Mouse (Mus musculus) lung, embryonic 14.5 days (tissue): Measurements from ENCODE around the gene Plscr3. TPM values are rescaled to one million over a fixed set of nuclear protein-coding genes. Genes with fewer than 3 reads are reported as not detected.
"Not testable (repeated sequence)": the region's sequence is repeated elsewhere in the genome, so short reads cannot be mapped to it uniquely, and the experiment has no call there.

Experiments
- ATAC-seq: fragments of 200-750 bp; cut with Nextera tagmentation; 2 replicates; pipeline ENCODE4 v1.8.0; 2017; ENCODE audit warnings: mild to moderate bottlenecking, moderate TSS enrichment, moderate library complexity; ENCODE audit not compliant: insufficient read depth
- DNase-seq: peaks from one replicate; pipeline ENCODE4 v3.0.0-alpha.2; 2015
- H3K27ac ChIP-seq: fragments of 300-500 bp; sonication (generic); 2 replicates; pipeline ENCODE4 v1.5.1; 2014; ENCODE audit warnings: low read depth, mild to moderate bottlenecking, moderate library complexity
- H3K27me3 ChIP-seq: fragments of 300-500 bp; sonication (generic); 2 replicates; pipeline ENCODE4 v1.6.1; 2014; ENCODE audit warnings: low read length, control low read depth; ENCODE audit not compliant: insufficient read depth
- H3K36me3 ChIP-seq: fragments of 300-500 bp; sonication (generic); 2 replicates; pipeline ENCODE4 v1.6.1; 2014; ENCODE audit warnings: control low read depth; ENCODE audit not compliant: insufficient read depth
- H3K4me1 ChIP-seq: fragments of 300-500 bp; sonication (generic); 2 replicates; pipeline ENCODE4 v1.6.1; 2014; ENCODE audit warnings: antibody characterized with exemption, control low read depth; ENCODE audit not compliant: insufficient read depth
- H3K4me2 ChIP-seq: fragments of 300-500 bp; sonication (generic); 2 replicates; pipeline ENCODE4 v1.6.1; 2014; ENCODE audit warnings: mild to moderate bottlenecking
- H3K4me3 ChIP-seq: fragments of 300-500 bp; sonication (generic); 2 replicates; pipeline ENCODE4 v1.5.1; 2014; ENCODE audit warnings: low read depth, low read length
- H3K9ac ChIP-seq: fragments of 300-500 bp; sonication (generic); 2 replicates; pipeline ENCODE4 v1.6.1; 2014
- H3K9me3 ChIP-seq: fragments of 300-500 bp; sonication (generic); 2 replicates; pipeline ENCODE4 v1.6.1; 2016; ENCODE audit warnings: low read depth, low read length, control low read depth
- CTCF ChIP-seq: IDR thresholded peaks from 2 replicates; pipeline ENCODE4 v1.5.1; 2016; ENCODE audit warnings: antibody characterized with exemption, low read depth
- WGBS: fragments of 180-500 bp; shearing (Covaris S2); extraction: QIAGEN DNeasy Blood & Tissue Kit; methylation state at CpG from one replicate; pipeline ENCODE4 v1.1.7; 2014; 5-methylcytosine and 5-hydroxymethylcytosine counted together
- polyA plus RNA-seq: library from polyadenylated mRNA; unstranded; fragments of >200 nt; fragmentation: Nextera tagmentation; extraction: Ambion mirVana; gene quantifications from 2 replicates; pipeline ENCODE4 v1.2.1, GENCODE M21; 2014

Gene Plscr3
- polyA plus RNA-seq, 1 experiment from 2014 or later = 115 TPM

GRCm38 (mm10) chr11:69849128-69849527 lies 3.0 kb downstream of the Plscr3 start:
- DNase-seq = no peak
- H3K4me1 ChIP-seq = 0 out of 2 replicates have a peak, but pooled peaks cover 5% of the 10 kb centered on the region
- no peak overlapping the region for H3K4me2 ChIP-seq
- no peak for ATAC-seq
- H3K4me3 ChIP-seq = no peak overlapping the region
- H3K9ac ChIP-seq = no peak overlapping the region
- H3K36me3 ChIP-seq = peaks cover 52% of the 10 kb centered on the region
- WGBS = 78% methylated on average over 9 of the region's 9 CpGs
- no peak for TF ChIP-seq CTCF
- no peaks in the 10 kb centered on the region for H3K9me3 ChIP-seq
- no peaks in the 10 kb centered on the region for H3K27me3 ChIP-seq
- no peak overlapping the region for H3K27ac ChIP-seq

GRCm38 (mm10) chr11:69849884-69850283 lies 3.7 kb downstream of the Plscr3 start:
- no peak overlapping the region for H3K9ac ChIP-seq
- WGBS = 89% methylated on average over 15 of the region's 15 CpGs
- TF ChIP-seq CTCF = no peak
- H3K36me3 ChIP-seq = peaks cover 52% of the 10 kb centered on the region
- H3K4me3 ChIP-seq = no peak overlapping the region
- no peak for ATAC-seq
- no peak for DNase-seq
- H3K4me1 ChIP-seq = 0 out of 2 replicates have a peak, but pooled peaks cover 5% of the 10 kb centered on the region
- H3K9me3 ChIP-seq = no peaks in the 10 kb centered on the region
- no peaks in the 10 kb centered on the region for H3K27me3 ChIP-seq
- no peak overlapping the region for H3K27ac ChIP-seq
- H3K4me2 ChIP-seq = no peak overlapping the region

- Histone ChIP-seq H3K9me3 (no peaks in the 10 kb centered on the region), H3K4me2 (no peak overlapping the region), H3K27me3 (no peaks in the 10 kb centered on the region), H3K27ac (no peak overlapping the region), H3K9ac (no peak overlapping the region; the same call in 1 of the 2 replicates), H3K4me1 (0 out of 2 replicates have a peak, but pooled peaks cover under 1% of the 10 kb centered on the region), H3K4me3 (no peak overlapping the region), H3K36me3 (peaks cover 54% of the 10 kb centered on the region)
- ATAC-seq = no peak
- WGBS = 70% methylated on average over 8 of the region's 8 CpGs
- no peak for DNase-seq
- TF ChIP-seq CTCF = no peak
Measured at GRCm38 (mm10) chr11:69850754-69851153, 4.6 kb downstream of the Plscr3 start.

GRCm38 (mm10) chr11:69853994-69854393 lies 7.8 kb downstream of the Plscr3 start:
- Histone ChIP-seq H3K27ac (no peak overlapping the region; the same call in 1 of the 2 replicates), H3K9me3 (no peaks in the 10 kb centered on the region), H3K9ac (no peak overlapping the region), H3K36me3 (peaks cover 43% of the 10 kb centered on the region), H3K4me3 (no peak overlapping the region), H3K27me3 (peaks cover 8% of the 10 kb centered on the region), H3K4me1 (no peaks in the 10 kb centered on the region), H3K4me2 (no peak overlapping the region)
- no peak for TF ChIP-seq CTCF
- WGBS = 55% methylated on average over 7 of the region's 7 CpGs
- ATAC-seq (peak; percentile 41; the same call in 1 of the 2 replicates), DNase-seq (no peak)

- Histone ChIP-seq H3K36me3 (peaks cover 36% of the 10 kb centered on the region), H3K9ac (no peak overlapping the region), H3K4me1 (no peaks in the 10 kb centered on the region), H3K27me3 (peaks cover 12% of the 10 kb centered on the region), H3K4me2 (no peak overlapping the region), H3K9me3 (no peaks in the 10 kb centered on the region), H3K4me3 (no peak overlapping the region), H3K27ac (no peak overlapping the region)
- WGBS = 76% methylated on average over 10 of the region's 10 CpGs
- ATAC-seq (no peak), DNase-seq (no peak)
- TF ChIP-seq CTCF = no peak
Measured at GRCm38 (mm10) chr11:69854680-69855079, 8.5 kb downstream of the Plscr3 start.

- Histone ChIP-seq H3K27ac (no peak overlapping the region), H3K9me3 (no peaks in the 10 kb centered on the region), H3K36me3 (peaks cover 30% of the 10 kb centered on the region), H3K9ac (no peak overlapping the region), H3K4me1 (no peaks in the 10 kb centered on the region), H3K27me3 (peaks cover 12% of the 10 kb centered on the region), H3K4me2 (0 out of 2 replicates have a peak overlapping the region, but pooled peaks have one; percentile 25), H3K4me3 (no peak overlapping the region)
- WGBS = 28% methylated on average over 16 of the region's 16 CpGs
- TF ChIP-seq CTCF = peak; percentile 63
- DNase-seq = no peak
- peak; percentile 38; the same call in 1 of the 2 replicates for ATAC-seq
Measured at GRCm38 (mm10) chr11:69855347-69855746, 9.2 kb downstream of the Plscr3 start.

GRCm38 (mm10) chr11:69858113-69858998 lies 12.2 kb downstream of the Plscr3 start, which contains the start of gene Tnk1:
Gene Tnk1, minus strand, starts transcription at chr11:69858730.
- DNase-seq = peak; percentile 70
- 14% methylated on average over 30 of the region's 30 CpGs for WGBS
- 0 out of 2 replicates have a peak, but pooled peaks cover 3% of the 10 kb centered on the region for H3K36me3 ChIP-seq

GRCm38 (mm10) chr11:69863729-69864128 lies 17.6 kb downstream of the Plscr3 start:
- 54% methylated on average over 3 of the region's 3 CpGs for WGBS
- H3K4me3 ChIP-seq, H3K4me2 ChIP-seq, H3K36me3 ChIP-seq, ATAC-seq, H3K9me3 ChIP-seq, H3K27ac ChIP-seq, H3K4me1 ChIP-seq, H3K27me3 ChIP-seq, H3K9ac ChIP-seq, DNase-seq: not testable (repeated sequence)

More at GRCm38 (mm10) chr11:69858113-69858998, 12.2 kb downstream of the Plscr3 start, which contains the start of gene Tnk1:
- TF ChIP-seq CTCF = no peak
- peak within 1 kb of the TSS; percentile 63 for H3K27ac ChIP-seq
- H3K4me1 ChIP-seq = no peaks in the 10 kb centered on the region
- H3K9me3 ChIP-seq = no peaks in the 10 kb centered on the region
- peak within 1 kb of the TSS; percentile 53 for H3K4me2 ChIP-seq
- peak within 1 kb of the TSS; percentile 31 for H3K4me3 ChIP-seq
- peaks cover 12% of the 10 kb centered on the region for H3K27me3 ChIP-seq
- peak; percentile 59 for ATAC-seq
- peak within 1 kb of the TSS; percentile 50 for H3K9ac ChIP-seq
